Mouse (Mus musculus) stomach, postnatal 0 days (tissue): ENCODE measurements around the gene Gm5426.

ENCODE experiments used
- CTCF ChIP-seq: IDR thresholded peaks from 2 replicates; pipeline ENCODE4 v1.5.1; 2016; ENCODE audit warnings: antibody characterized with exemption, low read depth, mild to moderate bottlenecking, moderate library complexity
- EP300 ChIP-seq: optimal IDR thresholded peaks from 2 replicates; pipeline ENCODE3; 2016; ENCODE audit warnings: antibody characterized with exemption

GRCm38 (mm10) chr10:96104158-96104557 lies 32.2 kb upstream of the Gm5426 start:
- TF ChIP-seq CTCF, result peak; percentile 37
- no peak for TF ChIP-seq EP300
